Mouse (Mus musculus): ENCODE measurements around the gene Gpr33. TPM values are rescaled to one million over a fixed set of nuclear protein-coding genes. Genes with fewer than 3 reads are reported as not detected.

The Gpr33 gene
- not detected for total RNA-seq (2023)

DNA sequence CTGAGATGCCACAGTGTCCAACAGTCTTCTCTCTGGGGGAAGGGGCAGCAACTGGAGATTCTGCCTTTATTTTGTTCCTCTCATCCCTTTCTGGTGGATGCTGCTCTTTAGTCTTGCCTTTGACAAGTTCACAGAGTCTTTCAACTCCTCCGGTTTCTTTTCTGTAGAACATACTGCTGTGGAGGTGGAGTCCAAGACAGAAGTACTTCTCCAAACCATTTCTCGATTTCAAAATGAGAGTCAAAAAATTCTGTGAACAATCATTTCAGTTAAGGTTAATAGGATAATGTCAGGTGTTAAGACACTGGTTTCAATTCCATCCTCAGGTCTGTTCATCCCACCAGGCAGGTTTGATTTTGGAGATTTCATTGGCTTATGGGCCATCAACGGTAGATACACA is at the start of gene Gpr33:
Gene Gpr33, minus strand, starts transcription at position 101 of the 400 bp plus-strand sequence.

DNA sequence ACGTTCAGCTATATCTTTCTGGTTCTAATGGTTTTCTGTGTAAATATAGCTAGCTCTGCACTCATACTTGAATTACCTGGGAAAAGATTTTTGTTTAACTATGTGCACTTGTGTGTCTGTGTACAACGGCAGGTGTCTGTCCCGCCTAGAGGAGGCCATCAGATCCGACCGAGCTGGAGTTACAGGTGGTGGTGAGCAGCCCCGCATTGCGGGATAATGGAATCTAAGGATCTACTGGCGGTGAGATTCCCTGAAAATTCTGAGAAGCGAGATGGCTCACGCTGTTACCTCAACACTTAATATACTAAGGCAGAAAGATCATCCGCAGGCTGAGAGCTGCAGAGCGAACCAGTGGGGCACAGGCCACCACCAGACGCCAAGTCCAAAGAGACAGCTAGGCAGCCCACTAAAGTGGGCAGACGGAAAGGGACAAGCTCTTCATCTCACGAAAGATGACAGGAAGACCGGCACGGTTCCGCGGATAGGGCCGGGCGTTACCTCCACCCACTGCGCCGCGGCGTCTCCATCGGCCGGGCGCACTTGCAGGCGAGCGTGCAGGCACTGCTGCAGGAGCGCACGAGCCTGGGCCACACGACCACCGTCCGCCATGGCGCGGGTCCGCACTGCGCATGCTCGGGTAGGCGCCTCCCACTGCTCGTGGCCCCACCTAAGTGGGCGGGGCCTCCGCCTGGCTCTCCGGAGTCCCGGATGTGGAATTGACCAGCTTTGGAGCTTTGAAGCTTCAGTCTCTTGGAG is 21.8 kb downstream of the Gpr33 start, which contains the start of gene Dtd2:
Gene Dtd2, minus strand, starts transcription at position 625 of the 756 bp plus-strand sequence.

Other genes with a start within 250 kb of the Gpr33 start
- gene Hectd1, start 198.5 kb downstream of the Gpr33 start, total RNA-seq (2023) = 100 to 1,000 TPM; 140 to 142 TPM
- gene Heatr5a, start 56.7 kb downstream of the Gpr33 start, total RNA-seq (2023) = 10 to 100 TPM; 27.6 to 40.0 TPM
- 1 to 10 TPM; 5.3 TPM for gene Dtd2, start 21.6 kb downstream of the Gpr33 start, total RNA-seq (2023)
- gene Nubpl, start 69.7 kb upstream of the Gpr33 start, total RNA-seq (2023) = 1 to 10 TPM; 3.6 to 4.9 TPM

All from T-cell, adult 66 days (primary cell).